Mouse (Mus musculus) ovary, adult 10 weeks (tissue): ENCODE measurements around the gene Pik3c2b. TPM values are rescaled to one million over a fixed set of nuclear protein-coding genes. Genes with fewer than 3 reads are reported as not detected.

Source experiments
- polyA plus RNA-seq: library from polyadenylated mRNA; stranded (reverse); fragments of 350-450 nt; fragmentation: Illumina TruSeq; extraction: RNeasy Lipid Tissue Mini Kit (QIAGEN cat#74804); gene quantifications from one replicate; pipeline ENCODE4 v1.2.3, GENCODE M21; 2014

The Pik3c2b gene
- 1.6 TPM for polyA plus RNA-seq

DNA sequence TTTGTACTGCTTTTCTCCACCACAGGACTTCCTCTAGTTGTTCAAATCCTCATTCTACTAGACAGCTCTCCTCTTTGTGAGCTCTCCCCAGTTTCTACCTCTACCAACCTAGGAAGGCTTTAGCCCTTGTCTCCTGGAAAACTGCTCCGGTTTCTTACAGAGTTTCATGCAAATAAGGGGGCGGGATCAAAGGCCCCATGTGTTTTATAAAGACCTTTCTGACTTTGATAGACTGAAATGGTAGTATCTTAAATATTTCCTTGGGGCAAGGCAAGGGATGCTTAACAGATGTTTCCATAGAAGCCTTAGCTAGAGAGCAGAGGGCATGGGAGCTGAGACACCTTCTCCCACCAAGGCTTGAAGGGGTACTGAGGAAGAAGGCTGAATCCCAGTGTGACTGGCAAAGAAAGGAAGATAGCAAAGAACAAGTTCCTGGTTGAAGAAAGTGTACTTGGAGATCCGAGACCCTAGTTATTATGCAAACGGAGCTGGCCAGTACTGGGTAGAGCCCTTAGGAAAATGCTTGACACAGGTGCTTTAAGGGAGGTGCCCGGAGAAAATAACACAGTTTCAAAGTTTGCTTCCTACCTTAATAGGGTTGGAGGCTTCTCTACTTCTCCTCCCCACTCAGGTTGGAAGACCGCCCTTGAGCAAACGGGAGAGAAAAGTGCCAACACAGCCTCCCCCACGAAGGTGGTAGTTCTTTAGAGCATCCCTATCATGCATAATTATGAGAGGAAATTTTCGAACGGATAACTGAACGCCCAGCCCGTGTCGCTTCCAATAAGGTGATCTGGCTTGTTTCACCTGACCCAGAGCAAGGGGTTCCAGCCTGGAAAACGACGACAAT is at the start of gene Pik3c2b:
TSS of gene Pik3c2b (plus strand) at position 657 of the 850 bp plus-strand sequence.

DNA sequence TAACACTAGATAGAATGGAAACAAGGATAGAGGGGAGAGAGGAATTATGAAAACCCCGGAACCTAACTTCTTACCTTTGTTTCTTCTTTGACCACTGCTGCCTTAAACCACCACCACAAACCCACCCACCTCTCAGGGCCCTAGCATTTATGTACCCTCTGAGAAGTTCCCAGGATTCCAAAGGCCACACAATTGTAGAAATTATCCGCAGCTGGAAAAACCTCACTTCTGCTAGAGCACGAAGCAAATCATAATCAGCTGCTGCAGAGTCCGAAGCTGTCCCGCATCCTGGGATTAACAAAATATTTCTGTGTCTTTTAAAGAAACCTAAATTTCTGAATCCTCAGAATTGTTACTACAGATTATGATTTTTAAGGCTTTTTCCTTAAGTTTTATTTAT is 15.0 kb upstream of the Pik3c2b start, which contains the start of gene Mdm4:
TSS of gene Mdm4 (minus strand) at position 101 of the 400 bp plus-strand sequence.

DNA sequence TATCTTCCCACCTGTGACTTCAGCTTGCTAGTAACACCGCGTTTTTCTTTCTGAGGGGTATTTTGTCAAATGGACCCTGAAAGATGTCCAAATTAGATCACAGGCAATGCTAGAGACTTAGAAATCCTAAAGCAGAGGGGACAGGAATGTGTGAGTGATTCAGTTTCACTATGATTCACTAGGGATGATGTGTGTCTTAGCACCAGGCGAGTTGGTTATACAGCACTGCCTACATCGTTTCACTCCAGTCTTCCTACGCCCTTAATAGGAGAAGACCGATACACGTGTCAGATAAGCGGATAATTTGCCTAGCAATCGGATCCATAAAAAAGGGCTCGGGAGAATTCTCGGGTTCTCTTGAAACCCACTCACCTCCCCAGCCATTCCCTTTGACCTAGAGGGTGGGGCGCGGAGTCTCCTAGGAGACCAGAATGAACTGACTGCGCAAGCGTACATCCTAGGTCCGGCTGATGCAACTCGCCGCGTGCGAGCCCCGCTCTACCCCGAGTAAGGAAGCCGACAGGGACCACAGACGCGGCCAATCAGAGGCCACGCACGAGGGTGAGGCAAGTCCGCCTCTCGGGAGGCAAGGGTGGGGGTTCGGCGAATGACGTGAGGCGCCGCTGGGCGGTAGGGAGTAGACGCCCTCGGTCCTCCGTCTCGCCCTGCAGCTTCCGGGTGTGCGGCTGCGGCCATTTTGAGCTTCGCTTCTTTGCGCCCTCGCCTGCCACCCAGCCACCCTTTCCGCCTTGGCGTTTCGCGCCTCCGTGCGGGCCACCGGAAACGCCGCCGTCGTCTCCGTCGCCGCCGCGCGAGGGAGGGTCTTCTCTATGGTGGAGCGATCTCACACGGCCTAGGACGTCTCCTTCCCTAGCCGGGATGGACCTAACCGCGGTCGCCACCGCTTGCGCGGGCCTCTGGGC is 85.4 kb downstream of the Pik3c2b start, which contains the start of gene Ppp1r15b:
TSS of gene Ppp1r15b (plus strand) at position 506 of the 923 bp plus-strand sequence.

Other genes with a start within 250 kb of the Pik3c2b start
- 1.3 TPM for gene Lrrn2, start 165.4 kb upstream of the Pik3c2b start, polyA plus RNA-seq
- 177 TPM for gene Mdm4, start 15.1 kb upstream of the Pik3c2b start, polyA plus RNA-seq
- 95.0 TPM for gene Ppp1r15b, start 85.5 kb downstream of the Pik3c2b start, polyA plus RNA-seq
- 4.8 TPM for gene Plekha6, start 118.5 kb downstream of the Pik3c2b start, polyA plus RNA-seq